Mouse (Mus musculus) olfactory bulb, adult 2 months (tissue): Measurements from ENCODE around the gene Gsk3a.

Source experiments
- CTCF ChIP-seq: fragments of 200-500 bp; IDR thresholded peaks from 2 replicates; pipeline ENCODE4 v1.5.1; 2012; ENCODE audit warnings: low read depth, mild to moderate bottlenecking, low read length, moderate library complexity; ENCODE audit not compliant: insufficient read depth
- POLR2A ChIP-seq: fragments of 200-500 bp; IDR thresholded peaks from 2 replicates; pipeline ENCODE4 v1.6.1; 2012; ENCODE audit warnings: mild to moderate bottlenecking, low read depth, low read length, moderate library complexity; ENCODE audit not compliant: insufficient read depth

DNA sequence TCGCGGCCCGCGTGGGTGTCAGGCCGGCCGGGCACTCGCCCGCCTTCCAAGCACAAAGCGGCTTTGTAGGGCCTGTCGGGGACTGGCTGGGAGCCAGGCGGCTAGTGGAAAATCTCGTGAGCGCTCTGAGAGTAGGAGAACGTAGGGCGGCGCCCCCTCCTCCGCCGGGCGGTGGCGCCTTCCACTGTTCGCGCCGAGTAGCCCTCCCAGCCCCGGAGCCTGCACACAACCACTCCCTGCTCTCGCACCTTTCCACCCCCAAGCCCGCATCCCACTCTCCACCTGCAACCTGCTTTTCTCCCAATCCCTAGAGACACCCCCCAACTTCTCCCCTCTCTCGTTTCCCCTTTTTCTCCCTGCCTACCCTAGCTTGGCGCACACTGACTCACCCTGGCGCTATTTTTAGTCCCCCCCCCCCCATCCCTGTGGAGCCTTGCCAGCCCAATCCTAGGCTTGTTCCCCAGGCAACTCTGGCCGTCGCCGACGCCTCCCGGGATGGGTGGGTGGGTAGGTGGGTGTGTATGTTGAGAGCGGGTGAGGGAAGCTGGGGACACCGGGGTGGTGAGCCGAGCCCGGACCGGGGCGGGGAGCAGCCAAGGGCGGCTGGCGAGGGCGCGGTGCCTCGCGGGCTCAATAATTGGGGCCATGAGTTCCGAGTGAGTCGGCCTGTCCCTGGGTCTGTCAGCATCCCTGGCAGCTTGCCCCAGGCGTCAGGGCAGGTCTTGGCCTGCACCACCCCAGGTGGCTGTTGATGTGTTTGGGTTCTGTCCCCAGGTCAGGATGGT, 41.6 kb upstream of the Gsk3a start:
- TF ChIP-seq POLR2A (0 out of 2 replicates have a peak, but pooled peaks have one; percentile 31), CTCF (0 out of 2 replicates have a peak, but pooled peaks have one; percentile 22)
